In genomic region chr9:87135765-87136558, GRCm38 (mm10) we compare ENCODE assay signal across 9 mouse cellular contexts. TPM values are rescaled to one million over a fixed set of nuclear protein-coding genes. Genes with fewer than 3 reads are reported as not detected.
A peak's percentile ranks its signal among the peaks of the same experiment; 100 is the strongest.
DNase-seq lines count a peak whose midpoint lies in the region; ATAC-seq lines count a peak whose summit lies in the region.
"Had no signal": no experiment of that assay in that cellular context is flagged by ENCODE, and none has a peak within 500 bp of the region (broad histone marks: within the 10 kb centered on the region; RNA-seq: fewer than 3 reads in every experiment).

No protein-coding gene starts in this region.

- ATAC-seq in frontal cortex, adult (ENCODE audit: low TSS enrichment): peak; percentile 74
- ATAC-seq: intestine, postnatal 0 days had no signal

- intact Hi-C loops in left cerebral cortex, postnatal 4 days (cut with DNase I): no loop called here

- DNase-seq in frontal cortex, postnatal 14 days (ENCODE audit: low spot score in 2 of 2): no peak
- DNase-seq in left cerebral cortex, postnatal 4 days: peak; percentile 75
- DNase-seq in left cerebral cortex, adult 11 months (ENCODE audit: low spot score): no peak
- DNase-seq in cerebellum, adult 8-10 months: peak; percentile 38
- DNase-seq in lung, postnatal 14 days: peak; percentile 6
- no peak for DNase-seq in adrenal gland, adult 18-20 months (ENCODE audit: low spot score in 2 of 2)
- no peak for DNase-seq in urinary bladder, postnatal 10 days (ENCODE audit: low spot score)

RNA-seq across cellular contexts. Expression of gene Mrap2, which starts 8.1 kb away (rescaled TPM):
- 1 to 10 TPM; 1.5 to 3.5 TPM for total RNA-seq in left cerebral cortex, postnatal 4 days (2021)
- total RNA-seq in adrenal gland, adult 18-20 months (2021): 1 to 10 TPM; 2.9 to 3.5 TPM

Comparison
In these comparisons a context has a peak if more than half of its experiments do, and no peak if none do; other contexts are left out.
1. DNase-seq: peak in left cerebral cortex, postnatal 4 days (single experiment), cerebellum, adult 8-10 months (single experiment) and lung, postnatal 14 days (single experiment); none in frontal cortex, postnatal 14 days (0 of 2), left cerebral cortex, adult 11 months (single experiment), adrenal gland, adult 18-20 months (0 of 2) and urinary bladder, postnatal 10 days (single experiment).